Mouse (Mus musculus): ENCODE results near the gene 1700003E16Rik. TPM values are rescaled to one million over a fixed set of nuclear protein-coding genes. Genes with fewer than 3 reads are reported as not detected.

The 1700003E16Rik gene
- polyA plus RNA-seq, 1 experiment: not detected

DNA sequence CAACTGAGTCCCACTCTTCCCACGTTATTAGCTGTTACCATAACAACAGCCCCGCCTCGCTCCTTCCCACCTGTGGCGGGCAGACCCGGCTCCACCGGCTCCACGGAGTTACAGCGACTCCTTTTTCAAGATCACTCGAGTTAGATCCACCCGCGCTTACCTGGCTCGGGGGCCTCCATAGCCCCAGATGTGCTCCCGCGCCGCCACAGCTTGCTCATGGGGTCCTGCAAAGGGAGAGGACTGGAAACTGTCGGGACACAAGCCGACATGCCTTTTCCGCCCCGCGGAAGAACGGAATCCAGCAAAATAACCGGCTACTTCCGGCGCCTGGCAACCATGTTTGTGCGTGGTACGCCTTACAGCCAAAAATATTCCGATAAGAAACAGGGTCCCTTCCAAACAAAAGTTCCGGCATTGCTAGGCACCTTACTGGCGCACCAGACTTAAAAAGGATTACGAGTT is 31.3 kb upstream of the 1700003E16Rik start:
- H3K27ac ChIP-seq (ENCODE audit: insufficient read depth, low read depth, low read length): no peak overlapping the region
- TF ChIP-seq POLR2A (IDR thresholded peaks at IDR 0.05; ENCODE audit: insufficient read depth, low read depth, low read length): no peak
- TF ChIP-seq CTCF (IDR thresholded peaks at IDR 0.05; ENCODE audit: insufficient read depth, low read depth, low read length): no peak

DNA sequence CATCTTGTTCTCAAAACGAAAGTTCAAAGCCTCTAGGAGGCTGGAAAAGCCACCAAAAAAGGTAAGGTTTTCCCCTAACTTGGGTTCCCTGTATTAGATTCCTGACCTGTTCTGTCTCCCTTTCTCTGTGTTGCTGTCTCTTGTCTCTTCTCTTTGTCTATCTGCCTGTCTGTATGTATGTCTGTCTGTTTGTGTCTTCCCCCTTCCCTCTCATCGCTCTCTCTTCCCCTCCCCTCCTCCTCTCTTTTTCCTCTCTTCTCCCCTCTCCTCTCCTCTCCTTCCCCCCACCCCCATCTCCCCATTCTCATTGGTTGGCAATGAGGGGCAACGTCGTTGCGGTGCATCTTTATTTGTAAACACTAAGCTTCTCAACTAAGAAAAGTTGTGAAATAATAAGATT is 30.9 kb upstream of the 1700003E16Rik start, which contains the start of gene Ino80b:
Gene Ino80b, minus strand, starts transcription at position 101 of the 400 bp plus-strand sequence.
- no peak within 1 kb of the TSS for H3K27ac ChIP-seq (ENCODE audit: insufficient read depth, low read depth, low read length)
- H3K4me1 ChIP-seq (ENCODE audit: control insufficient read depth, insufficient read depth, low read length): peaks cover 16% of the 10 kb centered on the region
- TF ChIP-seq POLR2A (IDR thresholded peaks at IDR 0.05; ENCODE audit: insufficient read depth, low read depth, low read length) (no peak), CTCF (IDR thresholded peaks at IDR 0.05; ENCODE audit: insufficient read depth, low read depth, low read length) (no peak)
- 24% methylated on average over 5 of the region's 5 CpGs for WGBS
- H3K4me3 ChIP-seq (ENCODE audit: insufficient read depth, low read depth, low read length): peak within 1 kb of the TSS; percentile 87

More for the DNA sequence above, 31.3 kb upstream of the 1700003E16Rik start:
- Histone ChIP-seq H3K4me1 (ENCODE audit: control insufficient read depth, insufficient read depth, low read length) (peaks cover 19% of the 10 kb centered on the region), H3K4me3 (ENCODE audit: insufficient read depth, low read depth, low read length) (peak overlapping the region; percentile 87)
- WGBS: under 1% methylated on average over 30 of the region's 30 CpGs

DNA sequence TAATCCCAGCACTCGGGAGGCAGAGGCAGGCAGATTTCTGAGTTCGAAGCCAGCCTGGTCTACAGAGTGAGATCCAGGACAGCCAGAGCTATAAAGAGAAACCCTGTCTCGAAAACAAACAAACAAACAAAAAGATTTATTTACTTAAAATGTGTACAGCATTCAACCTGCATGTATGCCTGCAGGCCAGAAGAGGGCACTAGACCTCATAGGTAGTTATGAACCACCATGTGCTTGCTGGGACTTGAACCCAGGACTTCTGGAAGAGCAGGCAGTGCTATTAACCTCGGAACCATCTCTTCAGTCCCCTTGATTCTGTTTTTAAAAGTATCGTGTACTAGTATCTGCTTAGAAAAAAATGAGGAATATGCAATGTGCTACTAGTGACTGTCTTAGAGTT is 28.8 kb upstream of the 1700003E16Rik start:
- H3K4me1 ChIP-seq (ENCODE audit: control insufficient read depth, insufficient read depth, low read length): peaks cover 9% of the 10 kb centered on the region
- no peak overlapping the region for H3K4me3 ChIP-seq (ENCODE audit: insufficient read depth, low read depth, low read length)
- 95% methylated on average over 5 of the region's 5 CpGs for WGBS
- TF ChIP-seq CTCF (IDR thresholded peaks at IDR 0.05; ENCODE audit: insufficient read depth, low read depth, low read length): no peak
- TF ChIP-seq POLR2A (IDR thresholded peaks at IDR 0.05; ENCODE audit: insufficient read depth, low read depth, low read length): no peak
- H3K27ac ChIP-seq (ENCODE audit: insufficient read depth, low read depth, low read length): no peak overlapping the region

DNA sequence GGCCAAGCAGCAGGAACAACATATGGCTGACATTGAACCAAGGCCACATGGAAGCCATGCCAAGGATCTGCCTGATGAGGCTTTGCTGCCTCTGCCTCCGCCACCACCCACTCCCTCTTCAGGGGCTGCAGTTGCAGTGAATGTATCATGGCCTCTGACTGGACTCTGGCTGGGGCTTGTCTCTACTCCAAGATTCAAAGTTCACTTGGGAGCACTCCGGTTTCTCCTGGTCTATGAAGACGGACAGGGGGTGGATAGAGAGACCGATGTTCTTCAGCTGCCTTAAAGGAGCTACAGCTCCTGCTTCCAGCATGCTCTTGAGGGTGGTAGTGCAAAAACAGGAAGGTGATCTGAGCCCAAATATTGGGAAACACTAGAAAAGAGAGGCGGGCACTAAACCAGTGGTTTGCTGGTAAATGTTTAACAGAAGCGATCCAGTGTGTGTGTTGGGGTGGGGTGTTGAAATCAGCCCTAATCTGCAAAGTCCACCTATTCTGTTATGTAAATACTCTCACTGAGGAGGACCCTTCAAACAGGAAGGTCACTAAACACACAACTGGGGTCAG is 24.7 kb upstream of the 1700003E16Rik start:
- TF ChIP-seq CTCF (IDR thresholded peaks at IDR 0.05; ENCODE audit: insufficient read depth, low read depth, low read length) (no peak), POLR2A (IDR thresholded peaks at IDR 0.05; ENCODE audit: insufficient read depth, low read depth, low read length) (no peak)
- Histone ChIP-seq H3K27ac (ENCODE audit: insufficient read depth, low read depth, low read length) (no peak overlapping the region), H3K4me3 (ENCODE audit: insufficient read depth, low read depth, low read length) (no peak overlapping the region), H3K4me1 (ENCODE audit: control insufficient read depth, insufficient read depth, low read length) (peaks cover 7% of the 10 kb centered on the region)
- WGBS: 83% methylated on average over 6 of the region's 6 CpGs

DNA sequence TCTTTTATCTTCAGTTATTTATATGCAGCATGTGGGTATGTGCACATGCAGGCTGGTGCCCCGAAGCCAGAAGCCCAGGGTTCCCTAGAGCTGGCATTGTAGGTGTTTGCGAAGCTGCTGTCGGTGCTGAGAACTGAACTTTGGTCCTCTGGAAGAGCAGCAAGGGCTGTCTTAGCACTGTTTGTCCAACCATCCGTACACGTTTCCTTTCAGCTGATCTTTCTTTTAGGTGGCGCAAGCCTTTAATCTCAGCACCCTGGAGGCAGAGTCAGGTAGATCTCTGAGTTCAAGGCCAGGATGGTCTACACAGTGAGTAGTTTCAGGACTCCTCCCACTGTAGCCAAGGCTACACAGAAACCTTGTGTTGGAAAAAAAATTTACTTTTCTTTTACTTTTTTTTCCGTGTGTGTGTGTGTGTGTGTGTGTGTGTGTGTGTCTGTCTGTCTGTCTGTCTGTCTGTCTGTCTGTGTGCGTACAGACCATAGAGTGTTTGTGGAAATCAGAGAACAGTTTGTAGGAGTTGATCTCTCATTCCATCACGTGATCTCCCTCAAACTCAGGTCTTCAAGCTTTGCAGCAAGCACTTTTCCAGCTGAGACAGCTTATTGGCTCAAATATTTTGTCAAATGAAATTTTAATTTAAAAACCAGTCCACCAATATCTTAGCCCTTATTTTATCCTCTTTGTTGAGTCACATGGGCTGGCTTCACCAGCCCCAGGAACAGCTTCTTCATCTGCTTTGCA is 23.9 kb upstream of the 1700003E16Rik start:
- Histone ChIP-seq H3K4me1 (ENCODE audit: control insufficient read depth, insufficient read depth, low read length) (peaks cover 14% of the 10 kb centered on the region), H3K4me3 (ENCODE audit: insufficient read depth, low read depth, low read length) (no peak overlapping the region), H3K27ac (ENCODE audit: insufficient read depth, low read depth, low read length) (no peak overlapping the region)
- TF ChIP-seq POLR2A (IDR thresholded peaks at IDR 0.05; ENCODE audit: insufficient read depth, low read depth, low read length) (no peak), CTCF (IDR thresholded peaks at IDR 0.05; ENCODE audit: insufficient read depth, low read depth, low read length) (no peak)
- 88% methylated on average over 9 of the region's 9 CpGs for WGBS

DNA sequence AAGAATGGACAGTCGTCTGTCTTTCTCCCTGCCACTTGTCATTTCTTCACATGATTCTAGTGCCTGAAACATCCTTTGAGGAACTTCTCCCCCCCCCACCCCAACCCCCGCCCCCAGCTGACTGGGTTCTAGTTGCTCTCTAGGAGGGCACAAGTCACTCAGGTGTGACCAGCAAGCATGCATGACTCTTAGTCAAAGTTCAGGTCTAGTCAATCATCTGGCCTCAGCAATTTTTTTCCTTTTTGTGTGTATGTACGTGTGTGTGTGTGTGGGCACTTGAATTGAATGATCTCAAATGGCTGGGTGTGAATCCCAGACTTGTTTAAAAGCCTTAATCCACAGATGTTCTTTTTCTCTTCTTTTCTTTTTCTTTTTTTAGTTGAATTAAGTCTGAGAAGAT is 22.0 kb upstream of the 1700003E16Rik start:
- Histone ChIP-seq H3K4me3 (ENCODE audit: insufficient read depth, low read depth, low read length) (no peak overlapping the region), H3K4me1 (ENCODE audit: control insufficient read depth, insufficient read depth, low read length) (peaks cover 22% of the 10 kb centered on the region), H3K27ac (ENCODE audit: insufficient read depth, low read depth, low read length) (no peak overlapping the region)
- WGBS: 72% methylated on average over 3 of the region's 3 CpGs
- no peak for TF ChIP-seq CTCF (IDR thresholded peaks at IDR 0.05; ENCODE audit: insufficient read depth, low read depth, low read length)
- no peak for TF ChIP-seq POLR2A (IDR thresholded peaks at IDR 0.05; ENCODE audit: insufficient read depth, low read depth, low read length)

DNA sequence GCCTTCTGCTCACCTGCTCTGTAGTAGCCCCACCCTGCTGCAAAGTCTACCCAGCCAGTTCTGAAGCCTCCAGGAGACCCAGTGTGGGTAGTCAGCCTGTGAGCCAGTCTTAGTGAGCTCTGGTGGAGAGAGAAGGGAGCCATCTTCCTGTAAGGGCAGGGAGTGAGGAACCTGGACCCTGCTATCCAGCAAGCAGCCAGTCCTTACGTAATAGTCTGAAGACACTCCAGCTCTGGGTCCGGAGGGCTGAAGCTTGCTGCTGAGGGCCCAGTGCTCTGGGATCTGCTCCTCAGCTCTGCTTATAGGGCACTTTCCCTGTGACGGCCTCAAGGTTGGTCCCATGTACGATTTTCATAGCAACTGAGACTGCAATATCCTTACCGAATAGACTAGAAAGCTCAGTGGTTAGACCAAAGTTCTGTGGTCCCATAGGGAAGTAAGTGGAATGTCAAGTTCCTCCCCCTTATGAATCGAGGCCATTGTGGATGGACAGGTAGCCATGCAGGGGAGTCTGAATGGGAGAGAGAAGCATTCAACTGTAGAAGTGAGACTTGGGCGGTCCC is 21.2 kb upstream of the 1700003E16Rik start, which contains the start of gene Rtkn:
Gene Rtkn, plus strand, starts transcription at position 513 of the 563 bp plus-strand sequence.
- 68% methylated on average over 7 of the region's 7 CpGs for WGBS
- TF ChIP-seq CTCF (IDR thresholded peaks at IDR 0.05; ENCODE audit: insufficient read depth, low read depth, low read length) (no peak), POLR2A (IDR thresholded peaks at IDR 0.05; ENCODE audit: insufficient read depth, low read depth, low read length) (no peak)
- Histone ChIP-seq H3K4me3 (ENCODE audit: insufficient read depth, low read depth, low read length) (no peak within 1 kb of the TSS), H3K27ac (ENCODE audit: insufficient read depth, low read depth, low read length) (no peak within 1 kb of the TSS), H3K4me1 (ENCODE audit: control insufficient read depth, insufficient read depth, low read length) (peaks cover 22% of the 10 kb centered on the region)

DNA sequence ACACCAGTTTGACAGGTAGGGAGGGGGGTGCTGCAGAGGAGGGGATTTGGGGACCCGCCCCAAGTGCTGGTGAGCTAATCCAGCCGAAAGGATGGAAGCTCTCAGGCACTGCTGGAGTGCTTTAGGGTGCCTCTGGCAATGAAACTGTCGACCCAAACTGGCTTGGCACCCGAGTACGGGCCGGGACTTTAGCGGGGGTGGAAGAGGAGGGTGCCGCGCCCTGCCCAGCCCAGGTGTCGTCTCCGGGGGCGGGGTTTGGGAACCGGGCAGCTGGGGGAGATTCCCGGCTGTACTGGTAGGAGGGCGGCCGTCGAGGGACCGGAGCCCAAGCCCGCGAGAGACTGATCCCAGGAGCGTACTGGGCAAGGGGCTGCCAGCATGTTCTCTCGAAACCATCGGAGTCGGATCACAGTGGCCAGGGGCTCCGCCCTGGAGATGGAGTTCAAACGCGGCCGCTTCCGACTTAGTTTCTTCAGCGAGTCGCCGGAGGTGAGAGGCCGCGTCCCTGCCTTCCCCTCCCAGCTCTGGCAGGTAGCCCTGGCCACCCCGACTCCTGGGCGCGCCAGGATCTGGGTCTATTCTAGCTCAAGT is 20.5 kb upstream of the 1700003E16Rik start:
- H3K27ac ChIP-seq (ENCODE audit: insufficient read depth, low read depth, low read length): no peak overlapping the region
- peaks cover 22% of the 10 kb centered on the region for H3K4me1 ChIP-seq (ENCODE audit: control insufficient read depth, insufficient read depth, low read length)
- H3K4me3 ChIP-seq (ENCODE audit: insufficient read depth, low read depth, low read length): no peak overlapping the region
- no peak for TF ChIP-seq CTCF (IDR thresholded peaks at IDR 0.05; ENCODE audit: insufficient read depth, low read depth, low read length)
- TF ChIP-seq POLR2A (IDR thresholded peaks at IDR 0.05; ENCODE audit: insufficient read depth, low read depth, low read length): no peak
- WGBS: 14% methylated on average over 37 of the region's 37 CpGs

Measured in olfactory bulb, adult 2 months (tissue).